Mouse (Mus musculus) C2C12 (cell line): ENCODE results near the gene Fgd2.

Experiments used
- CEBPB ChIP-seq: IDR thresholded peaks from one replicate; pipeline ENCODE4 v1.6.1; 2011; ENCODE audit warnings: low read depth, mild to moderate bottlenecking, control low read depth, moderate library complexity
- CTCF ChIP-seq: IDR thresholded peaks from one replicate; pipeline ENCODE4 v1.5.1; 2011; ENCODE audit not compliant: control insufficient read depth, insufficient read depth, insufficient read length
- MAX ChIP-seq: IDR thresholded peaks from one replicate; pipeline ENCODE4 v1.6.1; 2011; ENCODE audit warnings: mild to moderate bottlenecking, control low read depth

GRCm38 (mm10) chr17:29380241-29380640 is 19.5 kb downstream of the Fgd2 start:
- TF ChIP-seq CTCF (no peak), CEBPB (no peak), MAX (no peak)
